Mouse (Mus musculus): Measurements from ENCODE around the gene Psmb10. TPM values are rescaled to one million over a fixed set of nuclear protein-coding genes. Genes with fewer than 3 reads are reported as not detected.

Gene Psmb10
- total RNA-seq, 2 experiments from 2014 or later, result 68.1 to 87.1 TPM

Small RNA genes lying within 50 kb of the gene (microRNA-seq; reads per million reads assigned to microRNA genes)
- gene Mir7074, result not detected

Other genes with a start within 250 kb of the Psmb10 start
- gene Acd, start 237.3 kb downstream of the Psmb10 start, total RNA-seq (2021), result 10 to 100 TPM; 24.9 to 26.3 TPM
- gene Pard6a, start 237.3 kb downstream of the Psmb10 start, total RNA-seq (2021), result 10 to 100 TPM; 10.7 to 14.0 TPM
- not detected for gene 4933405L10Rik, start 230.8 kb downstream of the Psmb10 start, total RNA-seq (2021)
- gene Enkd1, start 230.2 kb downstream of the Psmb10 start, total RNA-seq (2021), result 1 to 10 TPM; 4.5 to 4.9 TPM
- 10 to 100 TPM in 1 of 2 experiments, 1 to 10 TPM in 1; 9.7 to 10.3 TPM for gene Gfod2, start 179.8 kb downstream of the Psmb10 start, total RNA-seq (2021)
- 10 to 100 TPM; 23.7 to 24.0 TPM for gene Ranbp10, start 111.1 kb downstream of the Psmb10 start, total RNA-seq (2021)
- gene Tsnaxip1, start 110.7 kb downstream of the Psmb10 start, total RNA-seq (2021), result not detected
- 1 to 10 TPM; 4.3 to 9.6 TPM for gene Cenpt, start 85.2 kb downstream of the Psmb10 start, total RNA-seq (2021)
- 10 to 100 TPM; 40.0 to 41.1 TPM for gene Thap11, start 83.3 kb downstream of the Psmb10 start, total RNA-seq (2021)
- 10 to 100 TPM; 43.2 to 43.8 TPM for gene Nutf2, start 77.9 kb downstream of the Psmb10 start, total RNA-seq (2021)
- gene Edc4, start 57.6 kb downstream of the Psmb10 start, total RNA-seq (2021), result 10 to 100 TPM; 31.6 to 38.2 TPM
- 1 to 10 TPM in 1 of 2 experiments, under 1 TPM in 1; 0.59 to 1.7 TPM for gene Nrn1l, start 44.9 kb downstream of the Psmb10 start, total RNA-seq (2021)
- gene Pskh1, start 38.0 kb downstream of the Psmb10 start, total RNA-seq (2021), result 10 to 100 TPM; 29.0 to 33.1 TPM
- under 1 TPM; 0.66 to 0.76 TPM for gene Ctrl, start 4.6 kb downstream of the Psmb10 start, total RNA-seq (2021)
- gene Lcat, start 4.9 kb upstream of the Psmb10 start, total RNA-seq (2021), result 1 to 10 TPM; 1.3 to 1.9 TPM
- 10 to 100 TPM; 43.9 to 58.9 TPM for gene Slc12a4, start 27.7 kb upstream of the Psmb10 start, total RNA-seq (2021)
- not detected for gene Dpep3, start 41.0 kb upstream of the Psmb10 start, total RNA-seq (2021)
- gene Dus2, start 52.9 kb upstream of the Psmb10 start, total RNA-seq (2021), result 10 to 100 TPM; 16.0 to 19.3 TPM
- under 1 TPM in 1 of 2 experiments, not detected in 1; 0.30 TPM for gene Dpep2nb, start 67.5 kb upstream of the Psmb10 start, total RNA-seq (2021)
- gene Ddx28, start 73.4 kb upstream of the Psmb10 start, total RNA-seq (2021), result 10 to 100 TPM; 15.5 to 16.9 TPM
- gene Nfatc3, start 120.4 kb upstream of the Psmb10 start, total RNA-seq (2021), result 10 to 100 TPM; 37.3 to 48.0 TPM
- gene Esrp2, start 198.5 kb upstream of the Psmb10 start, total RNA-seq (2021), result 1 to 10 TPM; 1.1 to 3.5 TPM
- gene Pla2g15, start 212.0 kb upstream of the Psmb10 start, total RNA-seq (2021), result 10 to 100 TPM; 17.4 to 29.6 TPM
- gene Slc7a6, start 230.4 kb upstream of the Psmb10 start, total RNA-seq (2021), result 10 to 100 TPM; 28.4 to 33.1 TPM

All from adrenal gland, postnatal 36 days (tissue).